In the genomic region with DNA sequence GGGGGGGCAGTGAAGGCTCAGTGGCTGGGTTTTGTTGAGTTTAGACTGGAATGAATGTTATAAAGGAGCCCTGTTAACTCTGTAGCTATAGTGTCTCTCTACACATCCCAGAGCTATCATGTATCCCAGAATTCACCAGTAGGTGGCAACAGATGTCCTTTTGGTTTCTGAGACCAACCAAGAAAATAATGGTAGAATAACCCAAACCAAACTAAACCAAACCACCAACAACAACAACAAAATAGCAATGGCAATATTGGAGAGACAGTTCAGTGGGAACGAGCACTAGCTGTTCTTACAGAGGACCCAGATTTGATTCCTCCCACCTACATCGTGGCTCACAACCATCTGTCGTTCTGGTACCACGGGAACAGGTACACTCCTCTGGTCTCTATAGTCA, we compare ENCODE assay signal across 8 mouse cellular contexts. TPM values are rescaled to one million over a fixed set of nuclear protein-coding genes. Genes with fewer than 3 reads are reported as not detected.
A peak's percentile ranks its signal among the peaks of the same experiment; 100 is the strongest.
DNase-seq lines count a peak whose midpoint lies in the region; ATAC-seq and TF ChIP-seq lines count a peak whose summit lies in the region.
"Had no signal": no experiment of that assay in that cellular context is flagged by ENCODE, and none has a peak within 500 bp of the region (broad histone marks: within the 10 kb centered on the region; RNA-seq: fewer than 3 reads in every experiment).

No protein-coding gene starts in this region.

- peaks cover 44% of the 10 kb centered on the region; the same call in 1 of the 2 replicates for H3K36me3 ChIP-seq in intestine, postnatal 0 days (ENCODE audit: control insufficient read depth, insufficient read depth)
- peaks cover 2% of the 10 kb centered on the region; the same call in 1 of the 2 replicates for H3K36me3 ChIP-seq in intestine, embryonic 15.5 days

- no peaks in the 10 kb centered on the region for H3K27me3 ChIP-seq in intestine, postnatal 0 days (replicated peaks; ENCODE audit: control insufficient read depth, insufficient read depth, low read length)
- no peaks in the 10 kb centered on the region for H3K27me3 ChIP-seq in intestine, embryonic 15.5 days (replicated peaks)
- H3K27me3 ChIP-seq: embryonic facial prominence, embryonic 12.5 days had no signal

- H3K27ac ChIP-seq in intestine, postnatal 0 days (ENCODE audit: low read depth, low read length): no peak overlapping the region
- H3K27ac ChIP-seq in intestine, embryonic 15.5 days: no peak overlapping the region
- H3K27ac ChIP-seq: embryonic facial prominence, embryonic 12.5 days had no signal

- no peak overlapping the region for H3K9ac ChIP-seq in intestine, postnatal 0 days (ENCODE audit: low read depth, low read length)
- no peak overlapping the region for H3K9ac ChIP-seq in intestine, embryonic 15.5 days
- H3K9ac ChIP-seq: embryonic facial prominence, embryonic 12.5 days had no signal

- DNase-seq in thymus, postnatal 14 days: peak; percentile 30
- DNase-seq in thymus, postnatal 36 days: no peak
- peak; percentile 60 for DNase-seq in embryo, embryonic 10.5 days (ENCODE audit: low spot score)
- no peak for DNase-seq in ovary, postnatal 36 days (ENCODE audit: low spot score)
- DNase-seq in spleen, adult 12 weeks (ENCODE audit: low spot score): no peak

- no peaks in the 10 kb centered on the region for H3K4me1 ChIP-seq in intestine, postnatal 0 days (replicated peaks; ENCODE audit: control insufficient read depth, insufficient read depth, low read length)
- H3K4me1 ChIP-seq in intestine, embryonic 15.5 days (replicated peaks): no peaks in the 10 kb centered on the region
- H3K4me1 ChIP-seq: embryonic facial prominence, embryonic 12.5 days had no signal

- no peak overlapping the region for H3K4me2 ChIP-seq in intestine, postnatal 0 days (replicated peaks; ENCODE audit: low read depth)
- no peak overlapping the region for H3K4me2 ChIP-seq in intestine, embryonic 15.5 days (replicated peaks)
- H3K4me2 ChIP-seq: embryonic facial prominence, embryonic 12.5 days had no signal

- TF ChIP-seq CTCF in intestine, postnatal 0 days (IDR thresholded peaks at IDR 0.05; ENCODE audit: low read depth): peak; percentile 70

- no peak for ATAC-seq in intestine, postnatal 0 days
- ATAC-seq in intestine, embryonic 15.5 days: no peak

- H3K4me3 ChIP-seq in intestine, postnatal 0 days (ENCODE audit: low read depth, low read length): no peak overlapping the region
- H3K4me3 ChIP-seq in intestine, embryonic 15.5 days (replicated peaks): no peak overlapping the region
- H3K4me3 ChIP-seq: embryonic facial prominence, embryonic 12.5 days had no signal

- no peaks in the 10 kb centered on the region for H3K9me3 ChIP-seq in intestine, postnatal 0 days (ENCODE audit: control insufficient read depth)
- H3K9me3 ChIP-seq in intestine, embryonic 15.5 days: no peaks in the 10 kb centered on the region
- H3K9me3 ChIP-seq: embryonic facial prominence, embryonic 12.5 days had no signal

- 97% methylated on average over 4 of the region's 4 CpGs for WGBS in intestine, postnatal 0 days
- WGBS in intestine, embryonic 15.5 days: 97% methylated on average over 4 of the region's 4 CpGs

RNA-seq across cellular contexts. Expression of a gene that starts 22.4 kb away (rescaled TPM):
- polyA plus RNA-seq in intestine, postnatal 0 days (2015; fragmentation: Nextera tagmentation; extraction: Ambion mirVana): 0.17 TPM in 1 of 2 replicates, not detected in the other
- polyA plus RNA-seq in intestine, embryonic 15.5 days (2015; fragmentation: Nextera tagmentation; extraction: Ambion mirVana): 0.41 and 0.74 TPM in 2 replicates

RNA-seq across cellular contexts. Expression of a gene that starts 35.6 kb away (rescaled TPM):
- polyA plus RNA-seq in intestine, postnatal 0 days (2015; fragmentation: Nextera tagmentation; extraction: Ambion mirVana): 19.9 and 21.9 TPM in 2 replicates
- 52.7 and 53.8 TPM in 2 replicates for polyA plus RNA-seq in intestine, embryonic 15.5 days (2015; fragmentation: Nextera tagmentation; extraction: Ambion mirVana)

RNA-seq across cellular contexts. Expression of a gene that starts 43.1 kb away (rescaled TPM):
- polyA plus RNA-seq in intestine, postnatal 0 days (2015; fragmentation: Nextera tagmentation; extraction: Ambion mirVana): 26.2 and 26.7 TPM in 2 replicates
- polyA plus RNA-seq in intestine, embryonic 15.5 days (2015; fragmentation: Nextera tagmentation; extraction: Ambion mirVana): 147 and 149 TPM in 2 replicates

RNA-seq across cellular contexts. Expression of a gene that starts 55.2 kb away (rescaled TPM):
- polyA plus RNA-seq in intestine, postnatal 0 days (2015; fragmentation: Nextera tagmentation; extraction: Ambion mirVana): 2.9 and 4.5 TPM in 2 replicates
- 4.9 and 5.7 TPM in 2 replicates for polyA plus RNA-seq in intestine, embryonic 15.5 days (2015; fragmentation: Nextera tagmentation; extraction: Ambion mirVana)

Comparison
In these comparisons a context has a peak if more than half of its experiments do, and no peak if none do; other contexts are left out.
1. DNase-seq: peak in thymus, postnatal 14 days (single experiment) and embryo, embryonic 10.5 days (single experiment); none in thymus, postnatal 36 days (0 of 2), ovary, postnatal 36 days (single experiment) and spleen, adult 12 weeks (single experiment).